Mouse (Mus musculus) right cerebral cortex, adult 2 months (tissue): Measurements from ENCODE around the gene Inha.

Source experiments
- DNase-seq, 2 experiments: peaks; one replicate each; pipeline ENCODE4 v3.0.0; 2021 to 2022; ENCODE audit warnings: low spot score in 2 of 2

Gene Inha

DNA sequence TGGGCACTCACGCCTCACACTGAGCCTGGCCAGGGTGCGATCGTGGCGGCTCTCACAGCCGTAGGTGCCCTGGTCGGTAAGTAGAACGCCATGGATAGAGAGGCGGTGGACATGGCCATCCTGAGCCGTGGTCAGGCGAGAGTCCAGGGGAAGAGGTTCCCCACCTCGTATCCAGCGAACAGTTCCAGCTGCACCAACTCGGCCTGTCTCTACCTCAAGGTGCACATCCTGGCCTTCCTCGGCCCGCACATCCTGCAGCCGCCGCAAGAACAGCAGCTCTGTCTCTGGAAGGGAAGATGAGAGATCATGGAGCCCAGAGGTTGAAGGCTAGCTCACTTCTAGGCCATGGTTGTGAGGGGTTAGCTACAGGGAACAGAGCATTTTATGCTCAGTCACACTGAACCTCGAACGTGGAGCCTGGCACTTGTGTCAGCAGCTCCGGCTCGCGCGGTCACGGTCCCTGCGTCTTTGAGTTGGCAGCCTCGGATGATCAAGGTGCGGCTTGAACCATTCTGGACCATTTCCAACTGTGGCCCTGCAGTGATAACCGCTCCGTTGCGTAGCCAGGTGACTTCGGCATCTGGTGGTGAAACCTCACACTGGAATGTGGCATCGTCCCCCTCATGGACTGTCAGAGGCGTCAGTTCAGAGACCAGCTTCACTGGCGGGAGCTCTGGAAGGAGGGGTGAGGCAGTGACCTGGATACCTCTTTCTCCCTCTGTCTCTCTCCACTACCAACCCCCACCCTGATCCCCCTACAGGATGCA is 15.9 kb upstream of the Inha start:
- no peak for DNase-seq

DNA sequence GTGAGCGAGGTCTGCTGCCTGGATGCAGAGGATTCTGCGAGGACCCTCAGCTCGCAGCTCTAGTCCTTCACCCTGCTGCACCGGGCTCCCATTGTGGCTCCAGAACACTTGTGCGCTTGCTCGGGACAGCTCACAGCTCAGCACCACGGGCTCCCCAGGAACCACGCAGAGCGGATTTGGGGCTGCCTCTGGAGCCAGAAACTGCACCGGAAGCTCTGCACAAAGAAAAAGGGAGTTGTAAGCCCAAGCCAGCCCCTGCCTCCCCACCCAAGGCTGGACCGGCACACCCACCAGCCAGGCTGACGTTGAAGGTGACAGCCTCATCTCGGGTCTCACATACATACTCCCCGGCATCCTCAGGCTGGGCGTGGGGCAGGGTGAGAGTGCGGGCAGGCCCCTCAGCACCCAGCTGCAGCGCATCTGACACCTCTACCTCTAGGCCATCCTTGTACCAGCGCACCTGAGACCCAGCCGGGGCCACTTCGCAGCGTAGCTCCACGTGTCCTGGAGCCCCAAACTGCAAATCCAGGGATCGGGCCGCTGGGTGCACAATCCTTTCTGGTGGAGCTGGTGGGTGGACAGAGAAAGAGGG is 14.2 kb upstream of the Inha start:
- no peak for DNase-seq

DNA sequence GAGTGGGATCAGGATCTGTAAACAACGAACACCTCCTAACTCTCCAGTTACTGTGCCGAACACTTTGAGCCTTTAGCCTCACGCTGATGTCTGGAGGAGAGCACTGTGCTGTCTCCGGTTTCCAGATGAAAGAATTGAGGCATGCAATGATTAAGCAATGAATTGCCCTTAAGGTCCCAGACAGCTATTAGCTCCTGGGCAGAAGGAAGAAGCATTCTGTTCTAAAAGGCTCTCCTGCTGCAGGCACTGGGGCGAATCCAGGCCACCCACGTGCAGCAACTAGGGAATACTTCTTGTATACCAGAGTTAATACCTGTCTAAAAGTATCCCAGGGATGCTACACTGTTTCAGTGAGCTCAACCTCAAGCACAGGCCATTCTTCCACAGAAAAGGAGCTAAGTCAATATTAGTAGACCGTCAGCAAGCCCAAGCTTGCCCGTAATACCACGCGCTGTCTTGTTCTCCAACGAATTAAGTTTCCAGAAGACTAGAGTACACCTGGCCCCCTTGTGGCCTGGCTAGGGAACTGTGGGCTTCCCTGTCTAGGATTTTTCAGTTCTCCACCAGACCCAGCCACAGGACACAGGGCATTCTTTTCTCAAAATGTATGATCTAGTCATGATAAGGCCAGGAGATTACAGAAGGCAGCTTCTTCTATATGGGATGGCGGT is 11.9 kb upstream of the Inha start:
- peak in 1 of 2 experiments; percentile 54 for DNase-seq

DNA sequence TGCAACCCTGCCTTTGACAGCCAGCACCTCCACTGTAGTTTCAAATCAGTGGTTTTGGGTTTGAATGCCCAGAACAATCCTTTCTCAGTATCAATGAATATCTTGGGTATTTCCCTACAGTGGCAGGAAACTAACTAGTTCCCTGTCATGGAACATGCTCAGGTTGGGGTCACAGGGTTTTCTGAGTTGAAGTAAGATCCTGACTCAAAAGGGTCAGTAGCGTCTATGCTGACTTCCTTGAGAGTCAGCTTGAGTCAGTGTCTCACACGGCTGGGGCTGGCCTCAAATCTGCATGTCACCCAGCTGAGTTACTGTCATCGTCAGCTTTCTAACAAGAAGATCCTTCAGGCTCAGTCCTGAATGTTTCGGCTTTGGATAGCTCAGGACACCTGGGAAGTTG is 8.0 kb upstream of the Inha start:
- no peak for DNase-seq

DNA sequence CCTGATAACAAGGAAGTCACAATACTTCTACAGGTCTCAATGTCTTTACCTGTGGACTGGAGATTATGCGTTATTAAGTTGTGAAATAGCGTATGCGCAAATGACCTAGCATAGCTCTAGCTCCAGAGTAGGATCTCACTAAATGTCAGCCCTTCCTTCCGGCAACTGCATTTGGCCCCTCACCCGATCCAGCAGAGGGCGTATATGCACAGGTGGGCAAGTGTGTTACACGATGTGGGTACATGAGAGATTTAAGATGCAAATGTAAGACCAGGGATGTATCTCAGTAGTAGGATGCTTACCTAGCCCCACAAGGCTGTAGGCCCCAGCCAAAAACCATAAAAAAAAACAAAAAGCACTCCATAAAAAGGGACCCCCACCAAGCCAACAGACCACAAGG is 7.4 kb upstream of the Inha start:
- DNase-seq: no peak

DNA sequence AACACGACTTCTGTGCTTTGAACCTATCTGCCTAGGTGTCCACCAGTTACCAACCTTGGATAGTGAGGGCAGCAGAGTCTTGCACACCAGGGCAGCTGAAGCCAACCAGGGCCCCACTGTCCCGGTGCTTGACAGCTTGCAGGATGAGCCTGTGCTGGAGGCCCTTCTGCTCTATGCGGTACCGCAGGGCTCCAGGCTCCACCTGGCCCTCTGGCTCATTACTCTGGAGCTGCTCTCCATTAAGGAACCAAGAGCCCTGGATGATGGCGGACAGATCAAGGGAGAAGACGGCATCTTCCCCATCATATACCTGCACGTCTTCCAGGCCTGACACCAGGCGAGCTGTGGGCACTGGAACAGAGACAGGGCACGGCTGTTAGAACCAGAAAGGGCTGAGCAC is 5.0 kb upstream of the Inha start:
- DNase-seq: no peak

DNA sequence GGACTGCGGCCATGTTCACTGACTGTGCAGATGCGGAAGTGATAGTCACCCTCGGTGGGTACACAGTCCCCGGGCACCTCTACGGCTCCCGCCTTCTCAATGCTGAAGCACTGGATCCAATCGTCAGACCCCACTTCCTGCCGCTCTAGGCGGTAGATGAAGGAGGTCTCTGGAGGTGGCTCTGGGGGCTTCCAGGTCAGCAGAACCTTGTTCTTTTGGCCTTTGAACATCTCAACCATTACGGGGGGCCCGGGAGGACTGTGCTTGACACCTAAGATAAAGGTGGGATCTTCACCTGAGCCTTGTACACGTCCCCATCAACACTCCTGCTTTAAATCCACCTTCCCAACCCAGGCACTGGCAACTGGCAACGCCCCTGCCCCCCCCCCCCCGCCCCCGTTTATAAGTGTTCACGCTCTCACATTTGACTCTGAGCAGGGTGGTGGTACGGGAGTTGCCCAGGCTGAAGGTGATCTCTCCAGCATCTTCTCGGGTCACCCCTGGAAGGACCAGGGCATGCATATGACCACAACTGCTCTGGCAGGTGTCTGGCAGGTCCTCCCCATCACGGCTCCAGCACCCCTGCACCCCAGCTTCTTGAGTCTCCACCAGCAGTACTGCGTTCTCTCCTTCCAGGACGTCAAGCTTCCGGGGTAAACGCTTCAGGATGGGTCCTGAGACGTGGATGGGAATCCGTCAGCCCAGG is 3.8 kb upstream of the Inha start:
- DNase-seq: no peak

DNA sequence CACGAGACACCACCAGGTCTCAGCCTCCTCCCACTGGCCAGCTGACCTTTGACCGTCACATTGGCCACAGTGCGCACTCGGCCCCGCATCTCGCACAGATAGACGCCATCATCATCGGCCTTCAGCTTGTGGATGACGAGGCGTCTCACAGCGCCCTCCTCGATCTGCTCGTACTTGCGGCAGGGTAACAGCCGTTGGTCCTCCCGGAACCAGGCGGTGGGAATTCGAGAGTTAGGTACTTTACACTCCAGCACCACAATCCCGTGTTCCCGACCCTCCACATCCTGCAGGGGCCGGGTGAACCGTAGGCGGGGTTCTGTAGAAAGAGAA is 3.3 kb upstream of the Inha start:
- no peak for DNase-seq

DNA sequence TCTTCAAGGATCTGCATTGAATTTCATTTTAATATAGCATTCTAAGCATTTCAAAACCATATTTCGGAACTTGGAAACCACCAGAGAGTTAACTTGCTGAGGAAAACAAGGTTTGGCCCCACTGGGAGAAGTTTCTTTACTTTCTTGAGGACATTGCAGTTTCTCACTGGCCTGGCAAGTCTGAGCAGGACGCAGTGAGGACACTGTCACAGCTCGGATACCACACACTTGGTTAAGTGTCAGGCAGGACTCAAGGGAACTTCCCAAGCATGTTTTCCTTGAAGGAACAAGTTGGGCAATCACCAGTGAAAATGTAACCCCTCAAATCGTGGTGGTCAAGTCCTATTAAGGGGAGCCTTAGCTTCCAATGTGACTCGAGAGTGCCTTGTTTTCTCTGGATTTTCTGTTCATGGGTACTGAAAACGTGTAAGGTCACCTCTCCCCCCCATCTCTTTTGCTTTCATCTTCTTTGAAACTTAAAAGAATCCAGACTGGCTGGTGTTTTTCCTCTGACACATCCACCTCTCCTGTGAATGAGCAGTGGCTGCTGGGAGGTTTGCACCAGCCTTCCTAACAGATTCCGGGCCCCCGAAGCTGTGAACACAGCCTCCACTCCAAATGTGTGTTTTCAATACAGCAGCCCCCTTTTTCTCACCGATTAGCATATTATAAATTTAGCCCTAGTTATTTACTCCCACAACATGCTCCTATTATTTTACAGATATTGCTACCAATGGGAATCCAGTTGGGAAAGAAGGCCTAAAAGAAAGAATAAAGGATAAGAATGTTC is 2.4 kb upstream of the Inha start:
- DNase-seq: peak; percentile 60 to 70

DNA sequence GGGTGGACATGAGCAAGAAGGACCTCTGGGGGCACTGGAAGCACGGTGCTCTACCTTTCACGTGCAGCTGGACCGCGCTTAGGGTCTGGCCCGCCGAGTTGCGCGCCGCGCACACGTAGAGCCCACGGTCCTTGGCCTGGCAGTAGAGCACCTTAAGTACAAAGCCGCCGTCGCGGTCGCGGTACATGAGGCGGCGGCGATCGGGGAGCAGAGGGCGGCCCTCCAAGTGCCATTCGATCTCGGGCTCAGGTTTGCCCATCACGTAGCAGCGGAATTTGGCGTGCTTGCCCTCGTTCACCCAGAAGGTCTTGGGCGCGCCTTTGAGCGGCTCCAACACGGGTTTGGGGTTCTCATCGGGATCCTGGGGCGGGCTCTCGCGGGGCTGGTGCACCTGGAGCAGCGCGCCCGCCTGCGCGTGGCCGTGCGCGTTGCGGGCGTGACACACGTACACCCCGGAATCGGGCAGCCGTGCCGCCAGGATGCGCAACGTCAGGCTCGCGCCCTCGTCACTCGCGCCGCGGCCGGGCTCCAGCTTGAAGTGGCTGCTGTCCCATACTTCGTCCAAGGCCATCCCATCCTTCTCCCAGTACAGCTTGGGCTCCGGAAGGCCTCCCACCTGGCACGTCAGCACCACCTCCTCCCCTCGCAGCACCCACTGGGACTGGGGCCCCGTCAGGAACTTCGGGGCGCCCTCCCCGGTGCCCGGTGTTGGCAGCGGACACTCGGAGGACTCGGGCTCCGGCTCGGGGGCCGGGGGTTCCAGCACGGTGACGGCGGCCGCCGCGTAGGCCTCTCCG is 1.5 kb upstream of the Inha start:
- peak; percentile 82 to 87 for DNase-seq

DNA sequence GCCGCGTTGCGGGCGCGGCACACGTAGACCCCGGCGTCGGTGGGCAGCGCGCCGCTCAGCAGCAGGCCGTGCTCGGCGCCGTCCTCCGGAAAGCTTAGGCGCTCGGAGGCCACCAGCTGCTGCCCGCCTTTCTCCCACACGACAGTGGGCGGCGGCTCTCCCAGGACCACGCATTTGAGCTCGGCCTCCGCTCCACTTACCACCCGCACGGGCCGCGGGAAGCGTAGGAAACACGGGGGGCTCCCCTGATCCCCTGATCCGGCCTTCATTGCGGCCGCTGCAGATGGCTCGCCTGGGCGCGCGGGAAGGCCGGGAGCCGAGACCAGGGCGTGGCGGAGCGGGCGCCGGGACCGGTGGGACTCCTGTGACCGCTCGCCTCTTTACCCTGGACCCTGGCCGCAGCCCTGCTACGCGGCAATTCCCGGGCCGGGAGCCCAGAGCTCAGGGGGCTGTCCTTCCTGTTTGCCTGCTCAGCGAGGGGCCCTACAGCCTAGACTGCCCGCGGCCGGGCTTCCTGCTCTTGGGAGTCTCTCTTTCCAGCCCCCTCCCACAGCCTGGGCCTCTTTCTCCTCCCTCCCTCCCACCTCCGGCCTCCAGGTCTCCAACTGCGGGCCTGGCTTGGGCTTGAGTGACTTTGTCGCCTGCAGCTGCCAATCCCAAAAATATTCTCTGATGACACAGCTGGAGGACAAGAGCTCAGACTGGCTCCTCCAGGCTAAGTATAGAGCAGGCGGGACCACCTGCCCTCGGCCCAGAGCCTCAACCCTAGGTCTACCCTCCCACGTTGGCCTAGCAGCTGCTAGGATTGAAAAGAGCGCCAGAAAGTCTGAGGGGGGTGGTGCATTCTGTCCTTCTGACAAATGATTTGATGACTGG is 683 bp upstream of the Inha start, which contains the start of gene Obsl1:
Obsl1 (minus strand) TSS at position 497 of the 876 bp plus-strand sequence.
- peak in 1 of 2 experiments; percentile 40 for DNase-seq

DNA sequence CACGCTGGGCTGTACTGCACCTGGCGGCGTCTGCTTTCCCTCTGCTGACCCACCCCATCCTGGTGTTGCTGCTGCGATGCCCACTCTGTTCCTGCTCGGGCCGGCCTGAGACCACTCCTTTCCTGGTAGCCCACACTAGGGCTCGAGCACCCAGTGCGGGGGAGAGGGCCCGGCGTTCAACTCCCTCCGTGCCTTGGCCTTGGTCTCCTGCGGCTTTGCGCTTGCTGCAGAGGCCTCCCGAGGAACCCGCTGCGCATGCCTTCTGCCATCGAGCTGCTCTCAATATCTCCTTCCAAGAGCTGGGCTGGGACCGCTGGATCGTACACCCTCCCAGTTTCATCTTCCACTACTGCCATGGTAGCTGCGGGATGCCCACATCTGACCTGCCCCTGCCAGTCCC is 2.7 kb downstream of the Inha start:
- DNase-seq: no peak

DNA sequence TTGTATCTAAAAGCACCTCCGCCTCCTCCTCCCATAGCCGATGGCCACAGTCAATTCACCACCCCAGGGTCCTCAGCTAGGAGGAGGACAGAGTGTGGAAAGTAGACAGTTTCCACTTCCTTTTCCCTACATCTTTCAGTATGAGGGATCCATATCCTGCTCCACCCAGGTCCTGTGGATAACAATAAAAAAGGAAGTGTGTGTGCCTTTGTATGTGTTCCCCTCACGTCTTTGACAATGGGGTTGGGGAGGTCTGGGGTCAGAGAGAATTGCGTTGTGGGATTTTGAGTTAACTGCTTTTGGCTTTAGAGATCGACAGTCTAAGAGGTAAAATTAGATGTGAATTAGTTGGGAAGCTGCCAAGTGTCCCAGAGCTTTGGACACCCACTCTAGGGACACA is 3.3 kb downstream of the Inha start:
- no peak for DNase-seq

DNA sequence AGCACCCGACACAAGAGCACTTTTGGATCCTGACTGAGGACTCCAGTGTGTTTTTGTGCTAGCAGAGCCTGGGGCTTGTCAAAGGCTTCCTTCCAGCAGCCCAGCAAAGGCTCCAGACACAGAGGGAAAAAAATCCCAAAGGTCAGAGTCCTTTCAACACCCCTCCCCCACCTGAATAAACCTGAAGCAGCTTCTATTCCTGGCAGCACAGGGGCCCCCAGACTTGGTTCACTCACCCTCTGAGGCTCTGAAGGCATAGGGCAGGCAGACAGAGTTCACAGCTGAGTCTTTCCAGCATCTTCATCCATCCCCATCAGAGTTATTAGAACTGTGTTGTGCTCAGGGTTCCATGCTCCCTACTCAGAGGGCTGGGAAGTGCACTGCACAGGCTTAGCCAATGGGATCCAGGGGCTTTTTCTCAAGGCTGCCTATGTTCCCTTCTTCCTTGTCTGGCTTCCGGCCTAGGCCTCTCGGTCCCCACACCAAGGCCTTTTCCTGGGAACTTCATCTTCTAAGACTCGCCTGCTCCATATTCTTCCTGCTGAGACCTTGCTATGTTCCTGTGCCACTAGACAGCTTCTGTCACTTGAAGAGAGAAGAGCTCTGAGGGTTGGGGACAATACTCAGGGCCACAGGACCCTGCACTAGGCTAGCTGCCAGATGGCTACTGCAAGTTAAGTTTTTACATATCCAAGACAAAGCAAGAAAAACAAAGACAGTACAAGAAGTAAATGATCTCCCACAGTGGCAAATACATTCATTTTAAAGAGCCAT is 4.7 kb downstream of the Inha start:
- DNase-seq: no peak

DNA sequence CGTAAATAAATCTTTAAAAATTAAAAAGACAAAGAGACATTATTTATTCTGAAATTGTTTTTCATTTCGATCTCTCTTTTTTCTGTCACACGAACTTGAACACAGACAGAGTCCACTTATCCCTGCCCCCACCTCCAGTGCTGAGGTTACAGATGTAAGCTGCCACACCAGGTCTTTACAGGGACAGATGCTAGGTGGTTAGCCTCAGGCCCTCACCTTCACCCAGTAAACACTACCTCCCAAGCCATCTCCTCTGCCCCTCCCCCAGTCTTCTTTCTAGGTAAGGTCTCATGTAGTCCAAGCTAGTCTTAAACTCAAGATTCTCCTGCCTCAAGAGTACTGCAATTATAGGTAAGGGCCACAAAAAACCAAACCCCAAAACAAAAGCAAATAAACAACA is 5.7 kb downstream of the Inha start:
- DNase-seq: no peak

DNA sequence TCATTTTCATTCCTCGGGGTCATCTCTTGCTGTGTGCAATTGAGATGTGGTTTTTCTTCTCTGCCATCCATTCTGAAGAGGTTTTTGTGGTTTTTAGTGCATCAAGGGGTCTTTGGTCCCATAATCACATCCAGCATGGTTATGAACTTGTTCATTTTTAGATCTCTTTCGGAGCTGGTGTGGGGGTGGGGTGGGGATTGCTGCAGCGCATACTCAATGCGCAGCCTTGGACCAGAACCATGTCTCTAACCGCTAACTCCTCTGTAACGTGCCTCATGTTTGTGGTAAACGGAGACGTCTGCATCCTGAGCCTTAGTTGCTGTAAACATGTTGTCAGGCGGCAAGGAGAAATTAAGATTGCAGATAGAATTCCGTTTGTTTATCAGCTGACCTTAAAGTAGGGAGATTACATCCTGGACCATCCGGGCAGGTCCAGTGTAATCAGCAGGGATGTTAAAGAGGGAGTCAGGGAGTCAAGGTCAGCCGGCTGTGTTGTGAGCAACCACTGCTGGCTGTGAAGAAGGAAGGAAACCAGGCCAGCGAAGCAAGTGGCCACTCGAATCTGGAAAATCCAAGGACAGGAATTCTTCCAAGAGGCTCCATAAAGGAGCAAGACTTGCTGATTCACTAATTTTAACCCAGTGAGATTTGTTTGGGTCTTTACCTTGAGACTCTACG is 10.0 kb downstream of the Inha start:
- no peak for DNase-seq

DNA sequence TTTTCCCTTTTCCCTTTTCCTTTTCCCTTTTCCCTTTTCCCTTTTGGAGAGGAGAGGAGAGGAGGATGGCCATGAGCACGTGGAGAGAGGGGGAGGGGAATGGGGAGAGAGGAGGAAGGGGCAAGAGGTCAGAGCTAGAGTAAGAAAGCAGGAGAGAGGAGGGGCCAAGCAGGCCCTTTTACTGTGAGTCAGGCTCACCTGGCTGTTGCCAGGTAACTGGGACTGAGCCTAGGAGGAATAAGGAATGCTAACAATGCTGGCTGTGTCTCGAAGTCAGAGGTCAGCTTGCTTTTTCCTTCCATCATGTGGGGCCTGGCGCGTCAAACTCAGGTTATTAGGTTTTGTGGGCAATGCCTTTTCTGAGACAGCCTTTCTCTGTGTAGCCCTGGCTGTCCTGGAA is 11.1 kb downstream of the Inha start:
- no peak for DNase-seq

DNA sequence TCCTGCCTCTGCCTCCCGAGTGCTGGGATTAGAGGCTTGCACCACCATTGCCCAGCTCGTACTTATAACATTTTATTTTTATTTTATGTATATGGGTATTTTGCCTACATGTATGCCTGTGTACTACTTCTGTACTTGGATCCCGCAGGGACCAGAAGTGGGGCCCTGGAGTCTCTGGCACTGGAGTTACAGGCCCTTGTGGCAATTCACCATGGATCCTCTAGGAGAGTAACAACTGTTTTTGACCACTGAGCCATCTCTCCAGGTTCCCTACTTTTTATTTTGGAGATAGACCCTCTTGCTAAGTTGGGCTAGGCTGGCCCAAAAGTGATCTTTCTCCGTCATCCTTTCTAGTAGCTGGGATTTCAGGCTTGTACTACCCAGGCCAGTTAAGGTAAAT is 11.6 kb downstream of the Inha start:
- DNase-seq: no peak

DNA sequence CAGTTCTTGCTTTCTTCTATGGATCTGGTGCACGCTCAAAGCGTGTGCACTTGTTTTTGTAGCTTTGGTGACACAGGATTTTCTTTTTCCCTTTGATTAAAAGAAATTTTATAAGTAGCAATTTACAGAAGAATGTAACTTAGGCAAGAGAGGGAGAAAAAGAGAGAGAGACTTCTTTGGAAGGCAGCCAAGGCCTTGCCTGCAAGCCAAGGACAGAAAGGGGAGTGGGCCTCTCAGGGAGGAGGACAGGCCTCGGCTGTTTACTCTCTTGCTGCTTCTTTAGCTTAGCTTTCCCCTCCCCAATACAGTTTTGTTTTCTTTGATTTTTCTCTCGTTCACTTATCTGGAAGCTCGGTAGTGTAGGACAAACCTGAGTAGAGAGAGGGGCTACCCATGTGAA is 12.7 kb downstream of the Inha start:
- no peak for DNase-seq
